Mouse (Mus musculus) gastrocnemius, adult 8-10 months (tissue): ENCODE measurements around the gene Kif22. TPM values are rescaled to one million over a fixed set of nuclear protein-coding genes. Genes with fewer than 3 reads are reported as not detected.

Experiments used
- DNase-seq, 2 experiments: peaks; one replicate each; pipeline ENCODE4 v3.0.0; 2022; ENCODE audit warnings: low spot score in 2 of 2
- total RNA-seq, 4 experiments: library from RNA; stranded (reverse); gene quantifications; 2 replicates each; pipeline ENCODE4 v1.2.4; 2022

Gene Kif22
- total RNA-seq, 4 experiments from 2014 or later, result 0.82 to 1.8 TPM; not detected in 2

DNA sequence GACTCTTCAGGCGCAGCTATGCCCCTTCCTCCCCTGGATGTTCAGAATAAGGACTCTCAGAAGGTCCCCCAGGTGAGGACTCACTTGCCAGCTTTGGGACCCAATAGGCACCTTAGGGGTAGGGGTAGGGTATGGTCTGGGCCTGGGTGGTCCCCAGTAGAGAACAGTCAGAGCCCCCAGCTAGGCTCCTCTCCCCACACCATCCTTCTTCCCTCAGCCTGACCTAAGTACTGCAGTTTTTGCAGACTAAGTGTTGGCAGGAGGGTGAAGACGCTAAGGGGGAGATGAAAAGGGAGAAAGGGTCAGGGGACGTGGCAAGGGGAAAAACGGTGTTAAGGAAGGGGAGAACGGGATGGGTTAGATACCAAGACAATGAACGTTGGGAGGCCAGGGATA, 24.3 kb downstream of the Kif22 start:
- no peak for DNase-seq

DNA sequence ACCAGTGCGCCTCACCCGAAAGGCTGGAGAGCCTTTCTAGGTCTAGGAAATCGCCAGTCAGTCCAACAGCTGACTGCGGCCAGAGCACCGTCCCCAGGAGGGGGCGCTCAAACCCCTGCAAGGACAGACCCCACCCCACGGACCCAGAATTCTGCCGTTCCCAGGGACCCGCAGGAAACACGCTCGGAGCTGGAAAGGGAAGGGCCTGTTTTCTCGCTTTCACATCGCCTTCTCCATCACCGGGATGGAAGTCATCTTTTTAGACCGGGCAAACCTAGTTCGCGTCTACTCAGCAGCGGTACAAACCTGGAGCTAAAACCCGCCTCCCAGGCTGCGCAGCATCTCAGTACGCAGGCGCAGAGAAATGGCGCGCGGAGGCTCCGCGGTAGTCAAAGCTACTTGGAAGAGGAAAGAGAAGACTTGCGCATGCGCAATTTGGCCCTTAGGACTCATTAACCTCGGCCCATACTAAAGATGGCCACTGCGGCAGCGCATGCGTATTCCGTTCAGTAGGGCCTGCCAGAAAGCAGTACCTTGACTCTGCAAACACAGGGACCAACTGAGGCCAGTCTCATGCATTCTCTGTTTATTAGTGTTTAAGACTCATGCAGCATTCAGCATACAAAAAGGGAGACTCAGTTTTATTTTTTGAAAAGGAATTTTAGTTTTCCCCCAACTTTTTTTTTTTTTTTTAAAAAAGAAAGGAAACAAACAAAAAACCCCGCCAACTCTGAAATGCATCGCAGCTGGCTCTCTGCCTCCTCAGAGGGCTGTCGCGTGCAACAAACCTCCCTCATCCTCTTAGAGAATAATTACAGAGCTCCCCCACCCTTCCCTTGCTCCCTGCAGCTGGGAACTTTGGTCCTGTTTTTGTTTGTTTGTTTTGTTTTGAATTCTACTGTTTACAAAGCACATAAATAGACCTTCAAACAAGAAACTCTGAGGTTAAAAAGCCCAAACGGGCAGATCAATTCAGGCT, 25.0 kb downstream of the Kif22 start, which contains the start of gene Pagr1a:
Pagr1a (minus strand) TSS at position 382 of the 979 bp plus-strand sequence.
- DNase-seq, result peak; percentile 92 to 97

DNA sequence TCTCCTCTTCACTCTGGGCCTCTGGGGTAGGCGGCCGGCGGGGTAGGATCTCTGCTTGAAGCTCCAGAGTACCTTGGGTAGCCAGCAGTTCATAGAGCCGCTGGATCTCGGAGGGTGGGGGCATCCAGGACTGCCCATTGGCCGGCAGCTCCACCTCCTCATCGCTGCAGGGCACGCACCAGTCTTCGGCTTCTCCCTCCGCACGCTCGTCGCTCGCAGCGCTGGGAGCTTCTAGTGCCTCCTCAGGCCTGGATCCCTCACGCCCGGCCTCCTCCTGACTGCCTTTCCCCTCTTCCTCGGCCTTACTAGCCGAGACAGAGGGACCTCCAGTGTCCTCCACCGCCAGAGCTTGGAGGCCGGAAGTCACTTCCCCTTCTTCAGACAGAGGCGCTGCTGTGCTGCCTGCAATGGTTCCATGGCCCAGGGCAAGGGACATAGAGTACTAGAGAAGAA, 25.8 kb downstream of the Kif22 start:
- DNase-seq, result no peak

DNA sequence TGATC, 26.0 kb downstream of the Kif22 start, which contains the start of gene Pagr1b:
Pagr1b (minus strand) TSS at position 4 of the 5 bp plus-strand sequence.
- no peak for DNase-seq

DNA sequence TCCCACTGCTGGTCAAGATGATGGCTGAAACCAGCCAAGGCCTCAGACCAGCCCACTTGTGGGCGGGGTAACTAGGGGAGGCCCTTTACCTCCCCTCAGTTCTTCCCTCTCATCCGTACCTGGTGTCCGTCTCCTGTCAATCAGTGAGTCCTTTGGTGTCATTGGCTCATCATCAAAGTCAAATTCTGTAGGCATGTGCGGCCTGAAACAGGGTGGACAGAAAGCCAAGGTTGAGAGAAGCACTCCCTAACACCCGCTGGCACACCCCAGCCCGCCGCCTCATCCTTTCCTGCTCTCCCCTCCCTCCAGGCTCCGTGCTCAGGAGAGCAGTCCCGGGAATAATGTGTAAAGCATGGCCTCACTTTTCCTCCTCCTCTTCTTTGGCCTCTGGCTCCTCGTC, 26.2 kb downstream of the Kif22 start:
- no peak for DNase-seq

DNA sequence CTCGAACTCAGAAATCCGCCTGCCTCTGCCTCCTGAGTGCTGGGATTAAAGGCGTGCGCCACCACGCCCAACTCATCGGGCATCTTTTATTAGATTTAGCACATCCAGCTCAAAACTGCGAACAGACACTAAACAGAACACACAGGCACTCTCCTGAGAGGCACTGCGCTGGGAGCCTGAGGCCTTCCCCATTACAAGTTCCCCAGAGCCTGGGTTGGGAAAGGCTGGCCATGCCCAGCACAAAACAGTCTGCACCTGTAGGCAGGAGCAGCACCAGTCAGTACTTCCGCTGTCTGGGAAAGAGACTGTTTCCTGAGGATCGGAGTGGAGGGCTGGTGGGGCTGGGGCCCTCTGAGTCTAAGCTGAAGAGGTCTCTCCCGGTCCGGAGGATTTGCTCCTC, 27.3 kb downstream of the Kif22 start:
- DNase-seq, result no peak

DNA sequence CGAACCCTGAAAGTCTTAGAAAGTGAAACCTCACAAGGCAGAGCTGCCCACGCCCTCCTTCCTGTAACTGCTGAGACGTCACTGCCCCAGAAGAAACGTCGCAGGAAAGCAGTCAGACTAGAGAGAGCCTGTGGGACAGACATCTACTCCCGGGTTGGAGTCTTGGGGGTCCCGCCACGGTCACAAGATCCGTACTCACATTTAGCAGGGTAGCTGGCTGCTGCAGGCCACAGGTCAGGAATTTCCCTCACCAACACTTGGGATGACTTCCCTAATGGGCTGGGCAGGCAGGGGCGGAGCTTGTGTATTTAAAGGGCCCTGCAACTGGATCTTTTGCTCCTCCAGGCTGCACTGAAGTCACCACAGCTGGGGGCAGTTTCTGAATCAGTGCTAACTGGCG, 28.0 kb downstream of the Kif22 start, which contains the start of gene Mvp:
Mvp (minus strand) TSS at position 302 of the 400 bp plus-strand sequence.
- DNase-seq, result peak; percentile 68

DNA sequence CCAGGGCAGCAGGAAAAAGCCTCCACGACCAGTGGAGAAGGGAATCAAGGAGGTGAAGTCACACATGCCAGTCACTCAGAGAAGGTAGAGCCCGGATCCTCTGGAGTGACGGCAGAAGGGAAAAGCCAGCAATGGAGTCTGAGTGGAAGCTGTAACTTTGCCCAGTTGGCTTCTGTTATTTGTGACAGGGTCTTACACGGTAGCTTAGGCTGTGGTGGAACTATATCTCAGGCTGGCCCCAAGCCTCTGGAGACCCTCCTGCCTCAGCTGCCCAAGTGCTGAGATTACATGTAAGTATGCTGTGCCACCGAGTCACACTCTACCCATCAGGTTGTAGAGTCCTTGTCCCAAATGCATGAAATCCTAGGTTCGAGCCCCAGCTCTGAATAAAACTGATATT, 28.9 kb downstream of the Kif22 start:
- no peak for DNase-seq

DNA sequence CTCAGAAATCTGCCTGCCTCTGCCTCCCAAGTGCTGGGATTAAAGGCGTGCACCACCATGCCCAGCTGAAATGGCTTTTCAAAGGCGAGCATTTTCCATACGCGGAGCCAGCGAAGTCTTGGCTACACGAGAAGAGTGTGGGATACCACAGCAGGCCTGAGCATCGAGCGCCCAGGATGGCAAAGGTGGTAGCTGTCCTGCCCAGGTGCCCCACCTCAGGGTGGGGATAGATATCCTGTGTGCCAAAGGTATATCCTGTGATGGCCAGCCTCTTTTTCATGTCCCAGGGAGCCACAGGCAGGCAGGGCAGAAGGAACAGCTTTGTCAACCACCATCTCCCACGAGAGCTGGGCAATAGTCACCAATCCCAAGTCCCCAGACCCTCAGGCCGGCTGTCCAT, 29.4 kb downstream of the Kif22 start:
- no peak for DNase-seq

DNA sequence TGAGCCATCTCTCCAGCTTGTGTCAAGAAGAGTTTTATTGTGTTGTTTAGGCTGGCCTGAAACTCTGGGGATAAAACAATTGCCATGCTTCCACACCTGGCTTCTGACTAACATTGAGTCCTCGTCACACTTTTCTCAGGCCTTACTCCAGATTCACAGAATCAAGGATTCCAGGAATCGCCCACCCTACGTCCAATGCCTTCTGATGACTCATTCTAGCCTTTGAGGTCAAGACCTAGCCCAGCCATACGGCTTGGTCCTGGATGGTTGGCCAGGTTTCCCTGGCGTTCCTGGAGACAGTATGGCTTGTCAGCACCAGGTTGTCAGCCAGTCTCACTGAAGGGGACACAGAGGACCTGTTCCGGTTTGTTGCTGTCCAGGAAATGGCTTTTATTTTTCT, 29.9 kb downstream of the Kif22 start:
- DNase-seq, result no peak

DNA sequence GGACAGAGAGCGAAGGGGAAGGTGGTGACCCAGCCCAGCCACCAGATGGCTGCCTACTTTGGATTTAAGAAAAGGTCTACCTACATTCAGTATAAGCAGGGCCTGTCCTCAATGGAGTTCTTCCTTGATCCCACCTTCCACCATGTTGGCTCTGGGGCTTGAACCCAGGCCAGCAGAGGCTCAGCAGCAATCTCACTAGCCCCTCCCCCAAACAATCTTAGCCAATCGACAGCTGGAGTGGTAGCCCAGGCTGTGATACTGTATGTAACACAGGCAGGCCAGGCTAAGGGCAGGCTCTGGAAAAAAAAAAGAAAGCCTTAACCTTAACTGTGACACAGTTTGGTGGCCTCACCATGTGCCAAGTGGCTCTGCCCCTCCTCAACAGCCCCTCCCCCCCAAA, 30.6 kb downstream of the Kif22 start:
- no peak for DNase-seq

DNA sequence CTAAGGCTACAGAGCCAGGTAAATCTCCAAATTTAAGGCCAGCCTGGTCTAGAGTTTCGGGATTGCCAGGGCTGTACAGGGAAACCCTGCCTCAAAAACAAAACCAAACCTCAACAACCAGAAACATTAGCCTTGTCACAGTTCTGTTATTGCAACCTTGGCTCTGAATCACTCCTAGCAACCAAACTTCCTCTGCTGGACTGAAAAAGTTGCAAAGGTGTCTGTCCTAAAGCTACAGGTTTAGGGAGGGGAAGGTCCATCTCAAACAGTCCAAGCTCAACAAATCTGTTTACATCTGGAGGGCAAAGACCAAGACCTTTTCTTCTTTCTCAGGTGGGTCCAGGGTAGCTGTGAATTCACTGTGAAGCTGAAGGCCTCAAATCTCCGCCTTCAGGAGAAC, 31.2 kb downstream of the Kif22 start:
- no peak for DNase-seq

DNA sequence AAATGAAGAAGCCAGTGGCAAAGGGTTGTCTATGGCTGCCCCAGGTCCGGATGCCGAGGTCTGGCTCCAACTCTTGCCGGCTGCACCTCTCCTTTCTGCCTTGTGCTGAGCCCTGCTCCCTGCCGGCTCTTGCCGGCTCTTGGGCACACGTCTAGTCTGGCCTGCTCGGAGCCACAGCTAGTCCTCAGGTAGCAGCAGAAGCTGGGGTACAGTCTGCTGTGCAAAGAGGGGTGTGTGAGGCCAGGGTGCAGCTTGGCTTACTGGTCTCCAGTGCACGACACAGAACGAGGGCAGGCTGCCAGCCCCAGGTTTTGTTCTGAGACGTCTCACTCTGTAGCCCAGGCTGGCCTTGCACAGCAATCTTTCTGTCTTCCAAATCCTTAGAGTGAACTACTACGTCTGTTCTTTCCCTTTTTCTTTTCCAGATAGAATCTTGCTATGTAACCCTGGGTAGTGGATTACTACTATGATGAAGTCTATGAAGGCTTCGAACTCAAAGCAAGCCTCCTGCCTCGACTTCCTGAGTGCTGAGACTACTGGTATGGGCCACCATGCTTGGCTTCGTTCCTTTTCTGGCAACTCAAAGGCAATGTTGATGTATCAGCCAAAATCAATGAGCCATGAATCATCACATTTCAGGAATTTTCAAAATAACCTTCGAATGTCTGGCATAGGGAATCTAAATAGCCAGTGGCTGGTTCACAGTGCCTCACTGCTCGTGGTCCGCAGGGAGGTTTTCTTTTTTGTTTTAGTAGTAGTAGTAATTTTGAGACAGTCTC, 32.8 kb downstream of the Kif22 start:
- no peak for DNase-seq

DNA sequence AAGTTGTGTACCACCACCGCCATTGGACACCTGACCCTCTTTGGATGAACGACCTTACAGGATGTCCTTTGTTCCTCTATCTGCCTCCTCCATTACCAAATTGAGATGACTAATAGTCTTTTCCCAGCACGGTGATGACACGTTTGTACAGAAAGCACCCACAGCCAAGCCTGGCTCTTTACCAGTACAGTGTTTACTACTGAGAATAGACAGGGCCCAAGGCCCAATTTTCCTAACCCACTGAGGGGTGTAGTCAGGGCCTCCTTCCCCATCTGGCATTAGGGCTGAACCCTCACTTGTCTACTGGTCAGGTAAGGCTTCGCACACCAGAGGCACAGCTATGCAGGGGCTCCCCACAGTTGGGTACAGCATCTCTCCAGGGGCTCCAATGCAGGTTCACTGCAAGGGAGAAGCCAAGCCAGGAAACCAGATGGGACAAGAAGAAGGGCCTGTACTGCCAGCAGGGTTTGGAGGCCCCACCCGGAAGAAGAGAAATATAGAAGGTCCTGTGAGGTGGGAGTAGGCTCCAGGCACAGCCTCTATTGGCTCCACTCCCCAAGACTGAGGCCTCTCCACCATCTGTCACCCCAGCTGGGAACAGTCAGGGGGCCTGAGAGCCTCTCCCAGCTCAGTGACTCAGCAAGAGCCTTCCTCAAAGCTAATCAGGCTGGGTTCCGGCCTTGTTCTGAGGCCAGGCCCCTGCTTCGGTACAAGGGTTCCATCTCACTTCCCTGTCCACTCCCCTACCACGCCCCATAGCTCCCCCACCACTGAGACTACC, 33.8 kb downstream of the Kif22 start:
- DNase-seq, result peak; percentile 61 to 63

DNA sequence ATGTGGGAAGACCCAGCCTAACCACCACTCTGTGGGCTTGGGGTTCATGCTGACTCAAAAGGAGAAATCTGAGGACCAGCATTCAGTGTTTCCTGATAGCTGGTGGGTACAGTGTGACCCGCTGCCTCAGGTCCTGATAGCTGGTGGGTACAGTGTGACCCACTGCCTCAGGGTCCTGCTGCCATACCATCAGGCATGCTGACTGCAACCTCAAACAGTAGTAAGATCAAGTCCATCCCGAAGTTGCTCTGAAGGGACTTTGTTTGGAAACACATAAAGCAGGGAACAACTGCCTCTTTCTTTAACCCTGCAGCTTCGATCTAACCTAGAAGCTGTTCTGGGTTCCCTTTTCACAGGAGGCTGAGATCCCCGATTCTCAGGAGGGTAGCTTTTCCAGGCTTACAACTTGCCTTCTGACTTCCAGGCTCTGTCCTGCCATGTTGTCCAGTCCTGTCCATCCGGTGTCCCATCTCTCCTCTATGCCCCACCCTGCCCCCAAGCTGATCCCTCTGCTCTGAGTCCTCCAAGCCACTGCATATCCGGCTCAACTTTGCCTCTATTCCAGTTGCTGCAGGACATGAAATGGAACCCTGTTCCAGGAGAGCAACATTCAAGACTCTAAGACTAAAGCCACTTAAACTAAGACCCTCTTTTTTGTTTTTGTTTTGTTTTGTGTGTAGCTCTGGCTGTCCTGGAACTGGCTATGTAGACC, 34.8 kb downstream of the Kif22 start:
- DNase-seq, result no peak

DNA sequence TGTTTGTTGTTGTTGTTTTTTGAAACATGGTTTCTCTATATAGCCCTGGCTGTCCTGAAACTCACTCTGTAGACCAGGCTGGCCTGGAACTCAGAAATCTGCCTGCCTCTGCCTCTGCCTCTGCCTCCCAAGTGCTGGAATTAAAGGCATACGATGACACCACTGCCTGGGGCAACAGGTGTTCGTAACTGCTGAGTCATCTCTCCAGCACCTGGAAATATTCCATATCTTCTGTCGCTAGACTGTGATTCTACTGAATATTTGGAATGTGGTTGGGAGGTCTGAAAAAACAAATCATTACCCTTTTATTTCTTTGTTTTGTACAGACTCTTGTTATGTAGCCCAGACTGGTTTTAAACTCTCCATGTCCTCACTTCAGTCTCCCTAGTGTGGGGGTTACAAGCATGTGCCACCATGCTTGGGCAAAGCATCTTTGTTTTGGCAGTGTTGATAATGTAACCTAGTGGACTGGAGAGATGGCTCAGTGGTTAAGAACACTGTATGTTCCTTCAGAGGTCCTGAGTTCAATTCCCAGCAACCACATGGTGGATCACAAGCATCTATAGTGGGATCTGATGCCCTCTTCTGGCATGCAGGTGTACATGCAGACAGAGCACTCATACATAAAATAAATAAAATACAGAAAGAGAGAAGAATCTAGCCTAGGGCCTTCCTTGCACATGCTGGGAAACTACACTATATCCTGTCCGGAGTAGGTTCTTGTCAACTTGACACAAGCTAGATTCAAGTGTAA, 38.0 kb downstream of the Kif22 start:
- DNase-seq, result no peak

DNA sequence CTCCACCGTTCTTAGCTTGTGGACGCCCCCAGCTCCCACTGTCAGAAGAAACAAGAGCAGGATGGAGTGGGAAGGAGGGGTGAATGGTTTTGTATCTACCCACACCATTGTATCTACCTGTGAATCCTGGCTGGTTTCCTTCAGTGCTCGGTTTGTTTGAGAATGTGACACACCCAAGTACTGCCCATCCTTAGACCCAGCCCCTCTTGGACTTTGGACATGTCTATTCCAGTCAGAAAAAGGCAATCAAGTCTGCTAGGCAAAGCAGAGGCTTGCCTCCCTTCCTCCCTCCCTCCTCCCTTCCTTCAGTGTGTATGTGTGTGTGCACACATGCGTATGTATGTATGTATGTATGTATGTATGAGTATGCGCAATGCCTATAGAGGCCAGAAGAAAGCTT, 38.7 kb downstream of the Kif22 start:
- DNase-seq, result no peak

DNA sequence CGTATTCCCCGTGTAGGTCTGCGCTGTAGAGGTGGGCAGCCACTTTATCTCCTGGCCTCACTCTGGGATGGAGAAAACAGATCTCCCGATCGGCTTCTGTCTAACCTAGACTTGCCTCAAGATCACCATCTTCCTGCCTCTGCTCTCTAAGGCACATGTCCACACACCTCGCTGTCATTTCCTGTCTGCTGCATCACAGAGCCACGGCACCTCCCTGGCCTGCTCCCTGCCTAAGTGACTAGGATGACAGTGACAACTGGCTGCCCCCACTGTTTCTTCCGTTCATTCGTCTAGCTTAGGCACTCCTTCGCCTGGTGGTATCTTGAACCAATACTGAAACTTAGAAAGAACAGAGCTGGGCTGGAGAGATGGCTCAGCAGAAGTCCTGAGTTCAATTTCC, 42.7 kb downstream of the Kif22 start:
- no peak for DNase-seq

DNA sequence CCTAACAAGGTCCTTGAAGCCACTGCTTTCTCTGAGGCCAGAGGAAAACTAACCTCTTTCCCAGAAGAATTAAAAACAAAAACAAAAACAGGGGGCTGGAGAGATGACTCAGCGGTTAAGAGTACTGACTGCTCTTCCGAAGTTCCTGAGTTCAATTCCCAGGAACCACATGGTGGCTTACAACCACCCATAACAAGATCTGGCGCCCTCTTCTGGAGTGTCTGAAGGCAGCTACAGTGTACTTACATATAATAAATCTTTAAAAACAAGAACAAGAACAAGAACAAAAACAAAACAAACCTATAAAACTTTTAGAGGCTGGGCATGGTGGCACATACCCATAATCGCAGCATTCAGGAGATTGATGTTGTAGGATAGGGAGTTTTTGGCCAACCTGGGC, 45.8 kb downstream of the Kif22 start:
- no peak for DNase-seq

DNA sequence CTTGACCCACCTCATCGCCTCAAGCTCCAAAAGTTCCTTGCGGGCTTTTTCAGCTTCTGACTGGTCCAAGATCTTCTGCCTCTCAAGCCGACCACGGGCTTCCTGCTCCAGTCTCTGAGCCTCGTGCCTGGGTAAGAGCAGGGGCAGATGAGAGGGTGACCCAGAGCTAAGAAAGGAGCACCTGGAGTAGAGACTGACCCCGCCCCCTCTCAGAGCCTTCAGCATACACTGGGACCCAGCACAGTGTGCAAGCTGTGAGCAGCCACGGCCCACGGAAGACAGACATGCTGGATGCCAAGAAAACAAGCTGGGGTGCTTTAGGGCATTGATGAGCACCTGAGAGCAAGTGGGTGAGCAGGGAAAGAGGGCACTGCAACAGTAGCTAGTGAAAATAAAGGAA, 53.5 kb downstream of the Kif22 start:
- DNase-seq, result no peak

DNA sequence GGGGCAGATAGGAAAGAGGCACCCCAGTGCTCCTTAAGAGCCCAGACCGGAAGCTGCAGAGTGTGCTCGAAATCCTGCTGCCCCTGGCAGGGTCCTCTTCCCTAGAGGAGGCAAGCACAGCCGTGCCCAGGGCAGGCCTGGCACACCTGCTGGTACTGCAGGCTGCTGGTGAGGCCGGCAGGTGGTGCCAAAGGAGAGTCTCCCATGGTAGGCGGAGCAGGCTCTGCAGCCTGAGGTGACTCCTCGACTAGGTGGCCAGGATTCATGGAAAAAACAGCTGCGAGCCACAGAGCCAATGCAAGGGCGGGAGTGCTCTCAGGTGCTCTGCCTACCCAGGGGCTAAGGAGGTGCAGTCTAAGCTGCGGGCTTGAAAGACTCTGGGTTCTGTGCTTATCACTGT, 56.0 kb downstream of the Kif22 start:
- DNase-seq, result peak; percentile 54 to 69
